Mouse (Mus musculus) right cerebral cortex, postnatal 14 days (tissue): ENCODE data around the gene Dock2.

Experiments used
- DNase-seq: peaks from one replicate; pipeline ENCODE4 v3.0.0; 2022

Dock2 gene

DNA sequence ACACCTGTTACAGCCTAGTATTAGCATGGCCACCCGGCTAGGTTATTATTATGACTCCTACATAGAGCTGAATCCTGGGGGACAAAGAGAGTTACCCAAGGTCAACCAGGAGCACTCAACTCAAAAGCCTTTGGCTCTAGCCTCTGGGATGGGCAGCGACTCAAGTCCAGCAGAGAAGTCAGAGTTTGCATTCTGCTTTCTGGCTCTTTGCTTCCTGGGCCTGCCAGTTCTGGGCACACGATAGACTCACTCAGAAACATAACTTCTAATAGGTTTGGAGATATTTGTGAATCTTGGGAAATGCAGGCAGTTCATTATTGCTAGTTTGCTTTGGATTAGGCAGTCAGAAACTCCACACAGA is 367.1 kb downstream of the Dock2 start:
- DNase-seq, result no peak

DNA sequence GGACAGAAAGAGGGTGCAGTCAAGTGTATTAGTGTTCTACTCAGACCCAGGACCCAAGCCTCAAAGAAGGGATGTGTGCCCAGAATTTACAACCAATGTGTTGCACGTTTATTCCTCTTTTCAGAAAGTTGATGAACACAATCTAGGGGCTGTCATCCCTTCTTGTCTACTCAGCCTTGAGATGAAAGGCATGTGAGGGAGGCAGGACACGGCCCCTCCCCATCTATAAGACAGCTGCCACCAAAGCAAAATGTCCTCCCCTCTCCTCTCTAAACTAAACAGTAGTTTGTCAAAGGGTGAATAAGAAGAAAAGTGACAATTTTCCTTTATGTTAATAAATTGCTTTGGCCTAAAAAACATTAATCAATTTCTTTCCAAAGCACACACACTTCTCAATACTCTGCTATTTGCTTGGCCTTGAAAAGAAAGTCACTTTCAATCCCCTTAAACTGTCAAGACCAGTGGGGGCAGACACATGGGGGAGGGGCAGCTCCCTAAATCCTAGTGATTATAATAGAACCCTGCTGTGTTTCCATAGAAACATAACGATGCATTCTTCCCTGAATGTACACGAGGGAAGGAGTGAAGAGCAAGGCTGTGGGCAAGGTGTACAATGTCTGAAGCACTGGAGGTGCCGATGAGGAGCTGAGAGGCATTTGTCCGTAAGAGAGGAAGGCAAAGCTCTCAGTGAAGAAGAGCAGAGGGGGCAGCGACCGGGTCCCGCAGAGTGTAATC is 367.6 kb downstream of the Dock2 start:
- peak; percentile 28 for DNase-seq

DNA sequence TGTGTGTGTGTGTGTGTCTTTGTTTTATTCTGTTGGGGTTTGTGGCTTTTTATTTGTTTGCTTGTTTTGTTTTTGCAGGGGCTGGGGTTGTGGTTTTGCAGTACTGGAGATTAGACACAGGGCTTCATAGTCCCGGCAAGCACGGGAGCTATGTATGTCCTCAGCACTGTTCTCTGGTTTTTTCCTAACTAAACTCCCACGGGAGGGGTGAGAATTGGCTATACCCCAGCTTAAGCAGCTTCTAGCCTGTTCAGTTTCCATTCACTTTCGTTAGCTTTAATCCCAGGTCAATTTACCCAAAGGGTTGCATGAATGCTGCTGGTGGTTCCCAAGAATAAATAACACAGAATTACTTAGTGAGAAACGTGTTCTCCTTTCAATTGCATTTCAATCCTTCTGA is 376.8 kb downstream of the Dock2 start:
- no peak for DNase-seq

DNA sequence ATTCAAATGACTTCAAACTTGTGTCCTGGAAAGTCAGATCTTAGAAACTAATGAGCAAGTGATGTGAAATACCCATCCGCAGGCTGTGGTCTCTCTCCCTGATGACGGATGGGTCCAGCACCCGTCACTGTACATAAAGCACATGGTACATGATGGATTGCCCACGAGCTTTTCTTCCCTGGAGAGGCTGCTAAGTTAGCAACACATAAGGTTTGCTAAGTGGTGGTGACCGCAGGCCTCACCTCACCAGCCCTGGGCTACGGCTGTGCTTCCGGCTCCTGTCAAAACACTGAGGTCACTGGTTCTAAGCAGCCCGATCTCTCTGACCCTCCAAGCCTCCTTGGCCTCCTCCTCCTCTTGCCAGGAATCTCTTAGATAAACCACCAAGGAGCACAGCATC is 377.4 kb downstream of the Dock2 start:
- no peak for DNase-seq

DNA sequence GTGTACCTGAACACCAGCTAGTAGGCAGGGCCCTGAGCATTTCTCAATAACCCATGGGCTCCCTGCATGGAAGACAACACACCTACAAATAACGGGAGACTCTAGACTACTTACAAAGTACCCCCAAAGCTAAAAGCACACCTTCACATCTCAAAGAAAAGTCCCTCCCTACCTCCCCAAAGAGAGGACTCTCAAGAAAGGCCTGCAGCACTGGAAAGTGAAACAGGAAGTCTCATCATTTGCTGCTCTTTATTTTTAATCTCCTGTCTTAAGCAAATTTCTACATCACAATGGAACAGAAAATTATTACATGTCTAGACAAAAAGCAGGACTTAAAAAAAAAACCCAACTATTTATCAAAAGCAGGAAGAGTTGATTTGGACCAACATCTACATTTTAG is 378.4 kb downstream of the Dock2 start:
- no peak for DNase-seq

DNA sequence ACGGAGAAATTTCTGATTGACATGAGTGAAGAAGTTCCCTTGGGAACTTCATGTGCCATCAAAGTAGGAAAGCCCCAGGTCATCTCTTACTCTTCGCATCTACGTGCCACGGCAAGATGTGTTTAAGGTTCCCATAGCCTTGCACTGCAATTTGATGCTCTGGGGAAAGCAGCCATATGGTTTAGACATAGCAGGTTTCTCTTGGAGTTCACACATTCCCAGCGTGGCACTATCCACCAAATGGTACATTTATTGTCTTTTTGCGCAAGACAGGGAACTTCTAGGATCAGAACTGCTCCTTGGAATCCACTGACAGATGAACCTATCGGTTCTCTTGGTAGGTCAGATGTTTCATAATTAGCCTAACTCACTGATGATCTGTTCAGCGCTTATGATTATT is 382.3 kb downstream of the Dock2 start:
- no peak for DNase-seq

DNA sequence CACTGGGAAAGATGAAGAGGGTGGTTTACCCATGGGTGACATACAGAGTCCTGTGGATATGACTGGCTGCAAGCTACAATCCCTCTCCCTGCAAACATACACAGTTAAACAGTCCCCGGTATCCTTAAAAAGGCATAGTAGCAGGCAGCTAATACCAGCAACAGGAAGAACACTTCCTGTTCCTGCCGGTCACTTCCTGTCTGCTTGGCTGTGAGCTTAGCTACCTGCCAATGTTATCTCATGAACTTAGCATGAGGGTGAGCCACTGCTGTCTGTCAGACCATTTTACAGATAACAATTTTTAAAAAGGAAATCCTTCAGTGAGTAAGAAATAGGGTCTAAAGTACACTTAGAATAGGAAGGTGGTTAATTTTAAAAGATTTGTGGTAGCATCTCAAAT is 385.1 kb downstream of the Dock2 start:
- no peak for DNase-seq

DNA sequence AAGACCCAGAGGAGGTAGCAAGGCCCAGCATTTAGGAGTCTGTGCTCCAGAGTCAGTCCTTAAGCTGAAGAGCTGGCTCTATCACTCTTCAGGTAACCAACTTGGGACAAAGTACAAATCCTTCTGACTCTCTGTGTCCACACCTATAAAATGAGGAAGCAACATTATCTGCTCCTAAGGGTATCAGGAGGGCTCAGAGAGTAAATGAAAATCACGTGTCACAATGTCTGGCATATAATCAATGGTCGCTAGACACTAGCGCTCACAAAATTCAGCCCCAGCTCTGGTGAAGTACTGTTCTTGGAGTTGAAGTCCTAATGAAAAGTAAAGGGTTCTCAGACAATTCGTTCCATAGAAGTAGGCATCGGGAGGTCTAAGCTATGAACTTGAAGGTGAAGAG is 386.0 kb downstream of the Dock2 start:
- DNase-seq, result no peak

DNA sequence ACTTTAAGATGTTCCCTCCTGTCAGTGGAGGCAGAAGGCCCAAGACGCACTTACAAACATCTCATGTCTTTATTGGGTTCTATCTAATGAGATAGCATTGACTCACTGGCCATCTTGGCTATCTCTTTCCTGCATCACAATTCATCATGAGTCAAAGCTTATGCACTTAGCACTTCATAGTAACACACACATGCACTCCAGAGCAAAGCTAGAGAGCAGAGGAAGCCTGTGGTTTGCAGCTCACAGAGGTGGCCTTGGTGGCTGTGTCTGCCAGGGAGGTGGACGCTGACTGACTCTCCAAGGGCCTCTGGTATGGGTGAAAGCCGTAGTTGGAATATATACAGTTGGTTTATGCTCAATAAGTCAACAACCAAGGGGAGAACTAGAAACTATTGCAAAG is 387.9 kb downstream of the Dock2 start:
- DNase-seq, result no peak

DNA sequence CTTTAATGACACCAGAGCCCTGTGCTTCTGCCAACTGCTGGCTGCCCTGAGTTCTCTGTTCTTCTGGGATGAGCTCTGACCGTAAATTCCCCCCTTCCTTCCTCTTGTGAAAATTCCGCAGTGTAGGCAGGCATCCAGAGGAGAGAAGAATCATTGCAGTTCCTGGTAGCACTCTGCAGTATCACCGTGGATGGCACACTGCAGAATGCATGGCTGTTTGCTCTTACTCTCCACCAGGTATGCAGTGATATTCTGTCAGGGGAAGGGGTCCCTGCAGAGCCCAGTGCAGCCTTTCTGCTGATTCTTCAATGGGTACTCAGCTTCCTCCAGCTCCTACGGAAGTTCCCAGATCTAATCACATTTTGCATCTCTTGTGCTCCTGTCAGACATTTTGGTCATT is 391.6 kb downstream of the Dock2 start:
- DNase-seq, result no peak

DNA sequence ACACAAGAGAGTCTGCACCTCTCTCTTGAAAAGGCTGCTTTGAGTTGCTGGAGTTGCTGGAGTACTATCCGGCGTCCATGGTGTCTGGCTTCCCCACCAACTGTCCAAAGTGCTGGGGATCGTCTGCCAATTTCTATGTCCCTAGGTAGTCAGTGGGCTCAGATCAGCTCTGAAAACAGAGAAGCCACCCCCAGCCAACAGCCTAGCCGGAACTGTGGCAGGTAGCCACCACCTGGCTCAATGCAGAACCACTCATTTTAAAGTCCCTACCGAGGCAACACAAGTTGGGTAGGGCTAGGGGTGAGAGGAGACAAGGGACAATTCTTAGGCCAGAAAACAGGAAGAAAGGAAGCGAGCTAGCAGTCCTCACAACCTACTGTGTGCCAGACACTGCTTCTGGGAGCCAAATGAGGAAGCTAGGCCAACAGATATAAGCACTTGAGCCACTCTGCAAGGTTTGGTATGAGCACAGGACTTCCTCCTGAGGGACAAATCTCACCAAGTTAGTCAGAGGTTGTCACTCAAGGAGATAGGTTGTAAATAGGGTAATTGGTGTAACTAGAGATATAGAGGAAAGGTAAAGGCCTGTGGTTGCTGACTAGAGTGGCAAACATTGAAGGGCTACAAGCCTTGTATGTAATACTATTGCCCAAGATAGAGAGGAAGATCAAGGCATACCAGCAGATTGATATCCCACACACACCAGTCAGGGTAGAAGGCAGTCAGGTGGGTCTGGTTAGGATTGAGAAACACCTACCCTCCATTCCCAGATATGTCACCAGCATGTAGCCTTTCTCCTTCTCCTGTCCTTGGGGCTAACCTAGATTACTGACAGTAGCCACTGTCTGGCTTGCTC is 394.2 kb downstream of the Dock2 start:
- no peak for DNase-seq

DNA sequence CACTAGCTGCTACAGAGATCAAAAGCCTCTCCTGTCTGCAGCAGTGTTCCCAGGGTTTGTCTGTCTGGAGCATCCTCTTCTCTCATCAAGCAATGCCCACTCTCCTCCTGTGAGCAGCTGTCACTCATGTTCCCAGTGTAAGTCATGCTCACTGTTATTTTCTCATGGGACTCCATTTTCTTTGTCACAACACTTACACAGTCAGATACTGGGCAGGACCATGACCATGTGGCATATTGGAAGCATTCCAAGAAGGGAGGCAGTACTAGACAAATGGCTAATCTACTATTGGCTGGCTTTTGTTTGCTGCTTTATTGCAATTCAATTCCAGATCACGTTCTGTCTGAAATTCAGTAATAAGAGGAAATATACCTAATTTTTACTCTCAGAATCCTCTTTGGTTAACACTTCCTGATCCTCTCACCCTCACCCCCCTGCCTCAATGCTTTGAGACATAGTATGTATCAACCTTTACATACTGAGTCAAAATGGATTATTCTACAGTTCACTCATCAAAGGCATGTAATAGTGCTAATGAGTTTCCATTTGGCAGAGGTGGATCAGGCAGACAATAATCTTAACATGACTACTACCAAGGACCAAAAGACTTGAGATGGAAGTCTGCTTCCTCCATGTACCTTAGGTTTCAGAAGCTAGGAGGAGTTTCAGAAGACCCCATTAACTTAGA is 398.5 kb downstream of the Dock2 start:
- no peak for DNase-seq

DNA sequence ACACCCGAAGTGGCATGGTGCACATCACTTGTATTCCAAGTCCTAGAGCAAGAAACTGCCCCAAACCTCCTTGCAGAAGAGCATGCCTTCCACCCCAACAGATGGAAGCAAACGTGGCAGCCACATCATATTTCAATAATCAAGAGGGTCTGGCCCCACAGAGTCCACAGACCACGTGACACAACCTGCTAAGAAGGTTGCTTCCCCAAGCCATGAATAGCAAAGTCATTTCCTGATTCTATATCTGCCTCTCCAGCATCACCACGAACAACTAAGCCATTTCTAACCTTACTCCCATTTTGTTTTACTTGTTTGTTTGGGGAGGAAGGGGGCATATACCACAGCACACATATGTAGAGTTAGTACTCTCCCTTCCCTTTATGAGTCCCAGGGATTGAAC is 399.5 kb downstream of the Dock2 start:
- no peak for DNase-seq

DNA sequence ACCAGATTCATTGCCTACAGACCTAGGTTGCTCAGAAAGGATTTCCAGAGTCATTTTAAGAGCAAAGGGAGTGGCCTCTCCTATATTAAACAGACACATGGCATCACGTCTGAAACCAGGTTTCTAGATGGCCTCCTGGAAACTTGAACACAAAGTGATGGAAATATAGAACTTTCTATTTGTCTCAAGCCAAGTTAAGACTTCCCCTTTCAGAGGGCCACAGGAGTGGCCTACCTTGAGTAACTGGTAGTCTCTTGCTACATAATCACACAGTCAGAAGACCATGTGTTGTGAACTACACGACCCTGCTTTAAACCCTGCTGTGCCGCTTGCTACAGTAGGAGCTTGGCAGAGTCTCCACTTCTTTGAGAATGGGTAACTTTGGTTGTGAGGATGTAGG is 400.2 kb downstream of the Dock2 start:
- no peak for DNase-seq

DNA sequence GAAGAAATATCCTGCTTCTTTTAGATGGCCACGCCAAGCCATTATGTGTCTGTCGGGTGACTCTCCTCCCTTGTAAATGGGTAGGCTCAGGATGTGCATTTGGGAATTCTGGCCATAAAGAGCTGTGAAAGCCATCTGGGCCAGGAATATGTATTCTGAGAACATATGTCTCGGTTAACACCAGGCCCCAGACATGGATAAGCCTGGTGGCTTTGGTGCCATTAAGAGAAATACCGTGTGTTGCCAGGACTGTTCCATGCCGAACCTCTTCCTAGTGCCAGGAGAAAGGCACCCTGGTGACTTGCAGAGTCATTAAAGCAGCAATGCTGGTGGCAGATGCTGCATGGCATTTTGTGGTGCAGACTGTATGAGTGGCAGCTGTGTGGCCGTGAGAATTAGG is 406.0 kb downstream of the Dock2 start:
- no peak for DNase-seq

DNA sequence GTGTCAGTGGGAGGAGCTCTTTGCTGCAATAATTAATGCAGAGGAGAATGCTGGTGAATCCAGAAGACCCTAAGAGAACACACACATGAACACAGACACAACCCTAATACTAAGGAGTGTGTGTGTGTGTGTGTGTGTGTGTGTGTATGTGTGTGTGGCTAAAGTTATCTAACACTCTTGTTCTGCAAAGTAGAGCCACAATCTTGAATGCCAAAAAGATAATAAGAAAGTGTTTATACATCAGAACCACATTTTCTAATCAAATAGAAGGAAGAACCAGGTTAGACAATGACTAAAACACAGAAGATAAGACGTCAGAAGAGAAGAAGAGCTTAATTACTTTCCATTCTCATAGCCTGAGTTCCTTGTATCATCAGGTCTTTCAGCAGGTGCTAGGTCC is 408.1 kb downstream of the Dock2 start:
- no peak for DNase-seq

DNA sequence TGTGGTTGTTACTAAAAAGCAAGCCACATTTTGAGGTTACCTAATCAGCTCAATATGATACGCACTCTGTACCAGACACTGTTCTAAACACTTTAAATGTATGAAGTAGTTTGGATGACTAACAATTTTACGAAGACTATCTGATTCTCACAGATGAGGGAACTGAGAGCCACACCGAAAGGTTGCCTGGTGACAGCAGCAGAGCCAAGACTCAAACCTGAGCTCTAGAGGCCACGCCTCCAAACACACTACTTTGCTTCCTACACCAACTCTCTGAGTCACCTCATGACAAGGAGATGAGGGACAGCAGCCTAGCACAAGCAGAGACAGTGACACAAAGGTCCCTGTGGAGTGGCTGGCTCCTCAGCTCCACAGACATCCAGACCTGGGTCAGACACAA is 411.5 kb downstream of the Dock2 start:
- DNase-seq, result no peak

DNA sequence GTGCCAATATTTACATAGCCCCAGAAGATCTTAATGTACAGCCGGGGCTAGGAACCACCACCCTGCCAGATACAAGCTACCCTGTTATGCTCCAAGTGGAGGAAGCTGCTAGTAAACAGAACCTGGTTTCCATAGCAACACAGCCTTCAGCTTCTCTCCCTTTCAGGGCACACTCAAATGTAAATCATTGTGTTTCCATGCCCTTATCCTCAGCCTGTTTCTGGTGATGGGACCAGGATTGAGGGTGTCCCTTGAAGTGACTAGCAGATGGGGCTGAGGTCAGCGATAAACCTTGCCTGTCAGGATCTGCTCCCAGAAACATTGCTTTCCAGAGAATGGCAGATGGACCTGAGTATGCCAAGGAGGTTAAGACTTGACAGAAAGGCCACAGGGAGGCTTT is 427.6 kb downstream of the Dock2 start:
- no peak for DNase-seq

DNA sequence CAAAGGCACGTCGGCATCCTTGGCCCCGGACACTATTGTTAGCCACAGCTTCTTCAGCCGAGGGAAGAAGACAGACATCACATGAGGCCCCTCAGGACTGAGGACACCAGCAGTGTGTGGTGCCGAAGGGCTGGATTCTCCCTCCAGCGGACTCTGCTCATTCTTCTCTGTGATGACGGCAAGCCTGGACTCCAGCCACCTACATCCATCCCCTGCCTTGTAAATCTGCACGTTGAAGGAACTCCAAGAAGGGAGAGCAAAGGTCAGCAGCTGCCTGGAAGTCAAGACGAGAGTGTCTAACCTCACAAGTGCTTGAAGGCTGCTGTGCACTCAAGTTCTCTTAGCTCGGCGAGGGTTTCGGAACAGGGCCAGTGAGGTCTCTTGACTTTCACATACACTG is 428.3 kb downstream of the Dock2 start:
- DNase-seq, result no peak

DNA sequence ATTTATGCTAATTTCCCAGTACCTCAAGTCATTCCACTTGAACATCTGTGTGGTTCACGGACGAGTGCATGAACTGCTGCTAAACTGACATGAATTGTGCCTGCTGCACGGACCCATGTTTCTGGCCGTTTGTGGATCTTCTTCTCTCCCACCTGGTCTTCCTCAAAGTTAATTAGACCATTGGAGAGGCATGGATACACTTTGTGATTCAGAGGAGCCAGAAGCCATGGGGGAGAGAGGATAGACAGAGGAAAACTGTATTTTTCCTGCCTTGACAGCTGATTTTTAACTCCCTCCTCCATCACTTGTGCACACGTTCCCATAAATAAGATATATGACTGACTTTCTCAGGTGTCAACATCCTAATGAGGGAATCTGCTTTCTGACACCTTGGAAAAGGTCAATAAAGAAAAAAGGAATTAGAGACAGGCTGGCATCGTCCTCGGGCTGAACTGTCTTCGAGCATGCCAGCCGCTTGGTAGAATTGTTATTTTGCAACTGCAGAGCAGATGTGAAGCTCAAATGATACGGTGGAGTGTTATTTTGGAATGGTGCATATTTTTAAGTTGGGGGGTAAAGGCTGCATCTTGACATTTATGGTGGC is 434.1 kb downstream of the Dock2 start:
- no peak for DNase-seq

DNA sequence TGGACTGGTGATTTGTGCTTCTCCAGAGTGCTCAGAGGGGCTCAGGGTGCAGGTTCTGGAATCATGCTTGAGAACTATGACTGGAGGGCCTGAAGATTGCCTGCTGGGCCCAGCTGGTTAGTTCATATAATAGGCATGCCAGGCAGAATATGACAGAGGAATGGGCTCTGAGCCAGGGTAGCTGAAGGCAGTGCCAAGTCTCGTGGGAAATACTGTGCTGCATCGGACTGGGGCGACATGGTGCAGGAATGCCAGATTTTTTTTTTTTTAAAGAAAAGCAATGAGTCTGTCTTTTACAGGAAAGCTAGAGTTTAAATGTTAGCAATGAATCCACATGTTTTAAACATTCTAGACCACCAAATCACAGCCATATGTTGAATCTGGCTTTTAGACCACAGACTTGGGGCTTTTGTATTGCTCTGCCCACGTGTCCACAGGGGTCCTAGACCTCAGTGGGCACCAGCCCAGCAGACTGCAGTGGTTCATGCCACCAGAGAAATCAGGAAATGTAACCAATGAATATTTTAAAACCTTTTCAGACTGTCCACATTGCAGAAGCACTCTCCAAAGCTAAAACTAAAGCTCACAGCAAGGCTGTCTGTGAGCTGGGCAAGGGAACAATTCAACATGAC is 435.3 kb downstream of the Dock2 start:
- DNase-seq, result peak; percentile 65

DNA sequence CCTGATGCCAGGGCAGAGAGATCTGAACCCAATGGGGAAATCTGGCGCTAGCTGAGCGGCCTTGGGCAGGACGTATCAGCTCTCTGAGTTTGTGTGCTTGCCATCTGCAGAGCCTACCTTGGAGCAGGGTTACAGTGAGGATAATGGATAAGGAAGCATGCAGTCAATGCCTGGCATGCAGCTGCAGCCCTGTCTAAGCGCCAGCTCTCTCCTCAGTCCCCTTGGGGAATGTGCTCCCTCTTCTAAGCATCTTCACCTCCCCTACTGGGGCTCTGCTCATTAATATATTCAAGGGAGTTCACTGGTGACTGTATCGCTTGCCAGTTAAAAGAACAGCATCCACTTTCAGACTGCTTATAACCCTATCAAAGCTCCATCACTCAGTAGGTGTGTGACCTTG is 439.4 kb downstream of the Dock2 start:
- DNase-seq, result no peak

DNA sequence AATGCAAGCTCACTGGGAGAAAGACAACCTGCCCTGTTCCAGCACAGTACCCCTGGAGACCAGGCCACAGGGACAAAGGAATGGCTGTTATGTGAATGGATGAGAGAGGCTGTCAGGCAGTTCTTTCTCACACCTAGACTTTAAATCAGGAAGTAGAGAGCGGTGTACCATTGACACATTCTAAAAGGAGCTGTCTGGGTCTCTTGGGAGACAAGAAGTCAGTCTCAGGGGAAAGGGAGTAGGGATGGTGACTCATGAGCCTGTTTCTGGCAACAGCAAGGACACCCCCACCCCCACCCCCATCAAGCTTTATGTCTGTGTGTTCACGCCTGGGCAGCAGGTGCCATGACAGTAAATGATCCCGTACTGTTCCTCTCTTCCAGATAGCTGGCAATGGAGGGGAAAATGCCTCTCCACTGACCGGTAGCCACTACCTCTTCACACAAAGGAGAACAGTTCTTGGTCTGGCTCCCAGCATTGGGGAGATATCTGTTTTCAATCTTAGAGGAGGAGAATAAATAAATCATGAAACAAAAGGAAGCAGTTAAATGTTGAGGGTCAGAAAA is 439.9 kb downstream of the Dock2 start:
- DNase-seq, result no peak
